Mouse (Mus musculus) CH12.LX (cell line): Measurements from ENCODE around the gene Acadvl.

ENCODE experiments used
- POLR2A ChIP-seq: IDR thresholded peaks from 2 replicates; pipeline ENCODE4 v1.6.1; 2011; ENCODE audit warnings: low read depth, mild to moderate bottlenecking, improper control_type of control experiment, low read length
- USF2 ChIP-seq: conservative IDR thresholded peaks from 2 replicates; pipeline ENCODE4 v1.6.1; 2011; ENCODE audit warnings: low read depth, low read length, improper control_type of control experiment

- TF ChIP-seq USF2 (no peak), POLR2A (no peak)
Measured at GRCm38 (mm10) chr11:70015677-70016076, 466 bp upstream of the Acadvl start.
